9 mouse cellular contexts compared by ENCODE assay signal in the genomic region with DNA sequence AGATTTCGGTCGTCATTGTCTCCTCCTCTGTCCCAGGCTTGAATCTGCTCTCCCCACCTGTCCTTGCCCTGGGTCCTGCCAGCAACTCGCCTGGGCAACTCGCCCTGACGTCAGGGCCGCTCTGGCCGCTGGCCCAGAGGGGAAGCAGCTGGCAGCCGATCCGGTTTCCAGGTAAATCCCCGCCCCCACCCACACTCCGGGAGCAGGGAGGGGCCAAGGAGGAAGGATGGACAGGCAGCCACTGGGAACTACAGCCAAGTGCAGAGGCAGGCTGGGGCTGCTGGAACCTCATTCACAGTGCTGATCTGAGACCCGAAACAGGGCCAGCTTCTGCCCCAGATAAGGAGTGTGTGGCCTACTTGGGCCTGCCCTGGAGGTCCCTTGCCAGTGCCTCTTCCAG. TPM values are rescaled to one million over a fixed set of nuclear protein-coding genes. Genes with fewer than 3 reads are reported as not detected.
DNase-seq lines count a peak whose midpoint lies in the region; ATAC-seq and TF ChIP-seq lines count a peak whose summit lies in the region.
"Had no signal": no experiment of that assay in that cellular context is flagged by ENCODE, and none has a peak within 500 bp of the region (broad histone marks: within the 10 kb centered on the region; RNA-seq: fewer than 3 reads in every experiment).

No protein-coding gene starts in this region.

- no peak for DNase-seq in midbrain, embryonic 11.5 days (ENCODE audit: low spot score, missing footprints)
- peak; percentile 30 to 31 for DNase-seq in heart, adult 9 months (ENCODE audit: low spot score in 2 of 2)
- no peak for DNase-seq in kidney, postnatal 0 days (ENCODE audit: low spot score)
- DNase-seq in left cerebral cortex, adult 9 months (ENCODE audit: low spot score in 2 of 2): no peak
- no peak for DNase-seq in layer of hippocampus, adult 8-10 months (ENCODE audit: low spot score in 2 of 2)

- peaks cover 5% of the 10 kb centered on the region; the same call in 1 of the 2 replicates for H3K9me3 ChIP-seq in midbrain, embryonic 11.5 days (ENCODE audit: control insufficient read depth, low read length)
- peaks cover 3% of the 10 kb centered on the region; the same call in 1 of the 2 replicates for H3K9me3 ChIP-seq in midbrain, embryonic 16.5 days (replicated peaks; ENCODE audit: control insufficient read depth, low read length, poor library complexity, severe bottlenecking)
- H3K9me3 ChIP-seq in kidney, postnatal 0 days (replicated peaks; ENCODE audit: low read length): no peaks in the 10 kb centered on the region
- H3K9me3 ChIP-seq: limb, embryonic 15.5 days had no signal

- H3K27ac ChIP-seq in midbrain, embryonic 11.5 days (ENCODE audit: low read depth, low read length): no peak overlapping the region
- no peak overlapping the region for H3K27ac ChIP-seq in midbrain, embryonic 16.5 days (ENCODE audit: low read length)
- no peak overlapping the region for H3K27ac ChIP-seq in kidney, postnatal 0 days
- H3K27ac ChIP-seq: limb, embryonic 15.5 days had no signal

- H3K27me3 ChIP-seq in midbrain, embryonic 11.5 days (ENCODE audit: control insufficient read depth, insufficient read depth, low read length): peaks cover 9% of the 10 kb centered on the region; the same call in 1 of the 2 replicates
- no peaks in the 10 kb centered on the region for H3K27me3 ChIP-seq in midbrain, embryonic 16.5 days (ENCODE audit: control insufficient read depth, insufficient read depth, low read depth, low read length)
- no peaks in the 10 kb centered on the region for H3K27me3 ChIP-seq in kidney, postnatal 0 days (ENCODE audit: insufficient read depth, low read length)

- no peak for TF ChIP-seq CTCF in kidney, postnatal 0 days (IDR thresholded peaks at IDR 0.05; ENCODE audit: low read depth)

- 12% methylated on average over 12 of the region's 12 CpGs for WGBS in midbrain, embryonic 11.5 days
- 14% methylated on average over 12 of the region's 12 CpGs for whole genome bisulfite sequencing in midbrain, embryonic 16.5 days
- WGBS in kidney, postnatal 0 days: 8% methylated on average over 12 of the region's 12 CpGs

- no peak overlapping the region for H3K4me2 ChIP-seq in midbrain, embryonic 11.5 days
- H3K4me2 ChIP-seq in midbrain, embryonic 16.5 days (ENCODE audit: low read length): no peak overlapping the region
- peak overlapping the region; percentile 32 for H3K4me2 ChIP-seq in kidney, postnatal 0 days (ENCODE audit: low read length)
- H3K4me2 ChIP-seq: limb, embryonic 15.5 days had no signal

- H3K4me3 ChIP-seq in midbrain, embryonic 11.5 days (ENCODE audit: low read depth, low read length): no peak overlapping the region
- H3K4me3 ChIP-seq in midbrain, embryonic 16.5 days (ENCODE audit: low read depth, low read length): no peak overlapping the region
- no peak overlapping the region for H3K4me3 ChIP-seq in kidney, postnatal 0 days (replicated peaks; ENCODE audit: low read depth, low read length)
- H3K4me3 ChIP-seq: limb, embryonic 15.5 days had no signal

- no peak for ATAC-seq in midbrain, embryonic 11.5 days (ENCODE audit: low FRiP score)
- ATAC-seq in midbrain, embryonic 16.5 days: no peak
- ATAC-seq in kidney, postnatal 0 days (replicated peaks; ENCODE audit: low FRiP score, low read depth): no peak
- peak; percentile 51 for ATAC-seq in megakaryocyte-erythroid progenitor cell, adult 5-6 weeks (replicated peaks; ENCODE audit: low FRiP score, low TSS enrichment, poor library complexity, severe bottlenecking)
- ATAC-seq in monocyte, adult 5-6 weeks (replicated peaks; ENCODE audit: insufficient number of reproducible peaks, low FRiP score, low TSS enrichment, poor library complexity, severe bottlenecking): no peak

- peaks cover 20% of the 10 kb centered on the region for H3K4me1 ChIP-seq in midbrain, embryonic 11.5 days (ENCODE audit: control insufficient read depth, insufficient read depth, low read length)
- peaks cover 16% of the 10 kb centered on the region for H3K4me1 ChIP-seq in midbrain, embryonic 16.5 days (ENCODE audit: control insufficient read depth, insufficient read depth, low read length)
- H3K4me1 ChIP-seq in kidney, postnatal 0 days (replicated peaks; ENCODE audit: insufficient read depth, low read length): peaks cover 17% of the 10 kb centered on the region

- H3K36me3 ChIP-seq in midbrain, embryonic 11.5 days (ENCODE audit: control insufficient read depth, insufficient read depth, low read length): no peaks in the 10 kb centered on the region
- H3K36me3 ChIP-seq in midbrain, embryonic 16.5 days (ENCODE audit: control insufficient read depth, insufficient read depth, low read length): no peaks in the 10 kb centered on the region
- H3K36me3 ChIP-seq in kidney, postnatal 0 days (ENCODE audit: insufficient read depth, low read length): no peaks in the 10 kb centered on the region
- H3K36me3 ChIP-seq: limb, embryonic 15.5 days had no signal

- H3K9ac ChIP-seq in midbrain, embryonic 11.5 days (ENCODE audit: low read length): 0 out of 2 replicates have a peak overlapping the region, but pooled peaks have one; percentile 24
- no peak overlapping the region for H3K9ac ChIP-seq in midbrain, embryonic 16.5 days (ENCODE audit: low read depth, low read length)
- H3K9ac ChIP-seq in kidney, postnatal 0 days (ENCODE audit: low read depth, low read length): no peak overlapping the region
- H3K9ac ChIP-seq: limb, embryonic 15.5 days had no signal

RNA-seq across cellular contexts. Expression of gene Fam222a, which starts 2.5 kb away (rescaled TPM):
- polyA plus RNA-seq in midbrain, embryonic 11.5 days (2014; fragmentation: Nextera tagmentation; extraction: Ambion mirVana): 5.8 and 6.7 TPM in 2 replicates
- 5.3 and 6.0 TPM in 2 replicates for polyA plus RNA-seq in midbrain, embryonic 16.5 days (2015; fragmentation: Nextera tagmentation; extraction: Ambion mirVana)
- 5.0 and 5.8 TPM in 2 replicates for polyA plus RNA-seq in kidney, postnatal 0 days (2015; fragmentation: Nextera tagmentation; extraction: Ambion mirVana)
- total RNA-seq in megakaryocyte-erythroid progenitor cell, adult 5-6 weeks (2014; fragmentation: Nextera tagmentation): 1.2 TPM in 1 of 2 replicates, not detected in the other
- 0.08 TPM in 1 of 2 replicates, not detected in the other for total RNA-seq in megakaryocyte-erythroid progenitor cell, adult 5-6 weeks (2017)
- 1 to 10 TPM; 4.9 to 7.2 (median 6.7) TPM for total RNA-seq in layer of hippocampus, adult 8-10 months (2022)
- total RNA-seq in monocyte, adult 5-6 weeks (2017): 0.75 TPM in 1 of 3 replicates, not detected in the others

Comparison
In these comparisons a context has a peak if more than half of its experiments do, and no peak if none do; other contexts are left out.
1. DNase-seq: peak in heart, adult 9 months (2 of 2); none in midbrain, embryonic 11.5 days (single experiment), kidney, postnatal 0 days (single experiment), left cerebral cortex, adult 9 months (0 of 2) and layer of hippocampus, adult 8-10 months (0 of 2).